Mouse (Mus musculus) testis, postnatal 10 days (tissue): ENCODE data around the gene Tbcd.

Experiments used
- DNase-seq: peaks from one replicate; pipeline ENCODE4 v3.0.0; 2021; ENCODE audit warnings: low spot score

Gene Tbcd

GRCm38 (mm10) chr11:121451753-121452635 is at the start of gene Tbcd:
TSS of gene Tbcd (plus strand) at chr11:121451949.
- peak; percentile 94 for DNase-seq

GRCm38 (mm10) chr11:121407366-121408155 is 44.2 kb upstream of the Tbcd start:
- no peak for DNase-seq

DNA sequence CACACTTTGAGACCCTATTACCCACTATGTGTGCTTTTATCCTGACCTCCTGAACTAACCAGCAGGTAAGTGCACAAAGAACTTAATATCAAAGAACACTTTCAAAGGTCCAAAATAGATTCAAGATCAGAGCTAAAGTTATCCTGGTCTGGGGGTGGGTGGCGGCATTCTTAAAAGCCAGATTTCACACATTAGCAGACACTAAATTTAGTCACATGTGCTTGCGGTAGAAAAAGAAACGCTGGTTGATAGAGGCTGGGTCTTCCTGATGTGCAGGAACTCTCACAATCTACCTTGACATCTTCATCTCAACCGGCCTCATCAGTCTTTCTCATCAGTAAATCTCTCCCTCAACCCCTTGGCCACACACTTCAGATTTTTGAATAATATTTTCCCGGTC is 37.0 kb upstream of the Tbcd start:
- no peak for DNase-seq

DNA sequence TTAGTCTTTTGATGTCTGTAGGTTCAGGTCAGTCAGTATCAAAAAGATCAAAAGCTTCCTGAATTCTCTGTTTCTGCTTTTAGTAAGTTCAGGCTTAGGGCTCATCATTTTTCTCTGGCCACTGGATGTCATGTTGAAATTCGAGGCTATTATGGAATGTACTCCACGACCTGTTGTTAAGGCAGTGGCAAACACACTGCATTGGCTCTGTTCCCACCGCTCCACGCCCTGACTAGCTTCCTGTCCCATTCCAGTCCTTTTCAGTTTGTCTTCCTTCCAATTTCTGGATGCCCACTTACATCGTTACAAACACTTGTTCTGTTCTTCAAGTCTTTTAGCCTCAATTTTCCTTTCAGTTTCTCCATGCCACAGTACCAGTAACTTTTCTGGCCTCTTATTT is 36.4 kb upstream of the Tbcd start:
- DNase-seq: no peak

DNA sequence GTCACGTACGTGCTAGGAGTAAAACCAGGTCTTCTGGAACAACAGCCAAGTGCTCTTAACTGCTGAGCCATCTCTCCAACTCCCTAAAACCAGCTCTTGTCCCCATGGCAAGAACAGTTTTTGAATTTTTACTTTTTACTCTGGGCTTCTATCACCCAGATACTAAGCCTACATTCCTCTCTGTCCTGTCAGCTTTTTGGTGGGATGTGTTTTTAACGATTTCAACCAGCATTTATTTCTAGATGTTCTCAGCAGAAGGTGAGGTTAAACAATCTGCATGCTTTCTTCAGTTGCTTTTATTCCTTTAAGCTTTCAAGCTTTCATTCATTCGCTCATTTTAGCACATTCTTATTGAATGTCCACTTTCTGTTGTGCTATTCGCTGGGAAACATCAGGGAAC is 33.8 kb upstream of the Tbcd start:
- DNase-seq: no peak

DNA sequence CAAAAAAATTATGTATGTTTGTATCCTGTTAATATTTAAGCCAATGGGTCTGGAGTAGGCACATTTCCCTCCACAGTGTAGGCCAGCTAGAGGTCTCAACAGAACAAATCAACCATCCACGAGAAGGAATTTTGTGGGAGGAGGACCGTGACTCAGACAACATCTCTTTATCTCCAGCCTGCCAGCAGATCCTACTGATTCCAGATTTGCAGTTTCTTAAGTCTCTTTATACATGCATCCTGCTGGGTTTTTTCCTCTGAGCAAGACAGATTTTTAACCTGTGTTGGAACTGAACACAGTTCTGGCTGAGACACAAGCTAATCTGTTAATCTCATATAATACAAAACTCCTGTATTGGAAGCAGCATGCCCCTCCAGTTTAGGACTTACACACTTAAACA is 32.8 kb upstream of the Tbcd start:
- DNase-seq: no peak

DNA sequence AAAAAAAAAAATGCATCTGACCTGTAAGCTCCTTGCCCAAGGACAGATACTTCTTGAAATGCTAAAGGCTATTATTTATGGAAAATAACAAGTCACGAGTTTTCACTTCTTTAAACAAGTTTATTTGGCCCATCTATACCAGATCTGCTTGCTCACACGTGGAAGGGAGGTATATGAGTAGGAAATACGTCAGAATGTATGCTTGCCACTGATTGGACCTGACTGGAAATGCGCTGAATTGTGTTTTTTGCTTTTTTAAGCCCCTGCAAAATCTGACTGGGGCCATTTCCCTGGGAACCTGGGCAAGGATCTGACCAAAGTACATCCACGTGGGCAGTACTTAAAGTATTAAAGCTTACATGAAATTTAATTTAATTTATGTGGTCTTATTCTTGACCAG is 31.4 kb upstream of the Tbcd start:
- no peak for DNase-seq

GRCm38 (mm10) chr11:121420830-121421552 is 30.8 kb upstream of the Tbcd start, which contains the start of gene Fn3krp:
TSS of gene Fn3krp (plus strand) at chr11:121421401.
- DNase-seq: peak; percentile 100

DNA sequence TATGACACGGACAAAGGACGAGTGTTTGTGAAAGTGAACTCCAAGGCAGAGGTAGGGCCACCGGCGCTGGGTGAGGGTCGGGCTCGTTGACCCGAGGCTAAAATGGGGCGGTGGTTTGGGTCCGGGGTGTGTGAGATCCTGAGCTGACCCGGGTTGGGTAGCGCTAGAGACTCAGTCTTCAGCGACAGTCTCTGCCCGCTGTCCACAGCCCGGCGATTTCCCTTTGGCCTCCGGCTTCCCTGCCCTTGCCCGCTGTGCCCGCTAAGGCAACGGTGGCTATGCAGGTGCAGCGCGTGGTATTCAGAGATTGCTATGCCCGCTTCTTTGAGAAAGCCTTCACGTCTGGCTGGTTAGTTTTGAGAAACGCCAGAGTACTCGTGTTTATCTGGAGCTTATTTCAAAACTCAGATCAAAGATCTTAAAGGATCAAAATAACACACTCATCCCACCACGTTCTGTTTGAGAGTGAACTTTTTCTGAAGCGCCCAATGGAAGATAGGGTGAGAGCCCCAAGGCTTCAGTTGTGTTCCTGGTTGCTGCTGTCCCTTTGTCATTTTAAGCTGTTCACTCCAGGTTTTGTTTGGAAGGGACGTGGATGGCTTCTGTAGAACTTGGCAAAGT is 30.1 kb upstream of the Tbcd start:
- DNase-seq: no peak

DNA sequence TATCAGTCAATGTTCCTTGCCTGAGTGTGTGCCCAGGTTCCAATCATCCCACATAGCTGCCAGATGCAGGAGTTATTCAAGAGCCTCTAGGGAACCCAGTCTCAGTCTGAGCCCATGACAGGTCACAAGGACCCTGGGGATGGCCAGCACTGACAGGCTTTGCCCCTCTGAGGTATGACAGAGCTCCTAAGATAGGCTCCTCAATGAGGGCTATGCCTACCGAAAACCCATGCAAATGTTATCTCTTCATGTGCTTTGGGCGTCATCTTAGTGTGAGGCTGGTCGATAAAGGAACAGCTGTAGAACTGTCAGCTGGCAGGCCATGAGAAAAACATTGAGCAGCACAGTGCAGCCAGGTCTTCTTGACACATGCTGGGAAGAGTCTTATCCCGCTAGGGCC is 18.4 kb upstream of the Tbcd start:
- DNase-seq: no peak

DNA sequence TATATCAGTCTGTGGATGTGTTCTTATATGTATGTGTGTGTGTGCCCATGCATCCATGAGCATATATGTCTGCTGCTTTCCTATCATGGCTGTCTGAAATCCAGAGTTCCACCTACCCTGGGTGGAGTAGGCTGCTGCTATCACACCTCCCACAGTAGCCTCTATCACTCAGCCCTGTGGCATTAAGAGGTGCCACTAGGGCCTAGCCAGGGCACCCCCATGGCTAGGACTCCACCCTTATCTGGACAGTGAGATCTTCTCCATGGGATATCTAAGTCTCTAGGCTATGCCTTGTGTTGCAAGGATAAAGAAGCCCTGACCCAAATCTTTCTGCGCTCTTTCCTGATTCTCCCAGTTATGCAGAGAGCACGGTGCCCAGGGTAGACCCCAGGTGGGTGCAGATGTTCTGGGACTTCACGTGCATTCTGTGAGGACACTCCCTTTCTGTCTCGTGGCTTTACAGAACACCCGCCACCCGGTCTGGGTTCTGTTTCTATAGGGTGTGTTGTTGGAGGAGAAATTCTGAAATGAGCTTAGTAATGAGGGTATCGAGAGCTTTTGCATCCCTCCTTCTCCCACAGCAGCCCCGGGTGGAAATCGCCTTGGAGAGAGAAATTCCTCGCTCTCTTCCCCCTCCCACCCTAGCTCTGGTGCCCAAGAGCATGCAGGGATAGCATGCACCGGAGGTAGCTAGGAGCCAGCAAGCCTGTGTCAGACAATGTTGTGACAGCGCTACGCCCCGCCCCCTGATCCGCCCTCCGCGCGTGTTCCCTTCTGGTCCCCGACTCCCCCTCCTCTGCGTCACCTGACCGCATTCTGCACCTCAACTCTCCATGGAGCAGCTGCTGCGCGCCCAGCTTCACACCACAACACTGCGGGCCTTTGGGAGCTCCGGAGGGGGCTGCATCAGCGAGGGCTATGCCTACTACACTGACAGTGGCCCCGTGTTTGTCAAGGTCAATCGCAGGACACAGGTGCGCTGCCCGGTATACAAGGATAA is 17.3 kb upstream of the Tbcd start, which contains the start of gene Fn3k:
Gene Fn3k, plus strand, starts transcription at position 758 of the 1,000 bp plus-strand sequence.
- peak; percentile 88 for DNase-seq

DNA sequence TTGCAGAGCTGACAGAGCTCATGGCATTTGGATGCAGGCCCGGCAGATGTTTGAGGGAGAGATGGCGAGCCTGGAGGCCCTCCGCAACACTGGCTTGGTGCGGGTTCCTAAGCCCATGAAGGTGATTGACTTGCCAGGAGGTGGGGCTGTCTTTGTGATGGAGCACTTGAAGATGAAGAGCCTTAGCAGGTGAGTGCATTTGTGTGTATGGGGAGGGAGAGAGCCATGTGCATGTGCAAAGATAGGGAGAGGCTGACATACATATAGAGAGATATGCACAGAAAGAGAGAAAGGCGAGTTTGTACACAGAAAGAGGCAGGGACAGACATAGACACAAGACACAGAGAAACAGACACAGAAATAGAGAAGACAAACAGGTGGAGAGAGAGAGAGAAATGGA is 14.5 kb upstream of the Tbcd start:
- DNase-seq: no peak

GRCm38 (mm10) chr11:121439686-121440292 is 12.0 kb upstream of the Tbcd start:
- DNase-seq: no peak

GRCm38 (mm10) chr11:121441653-121442052 is 10.1 kb upstream of the Tbcd start:
- DNase-seq: no peak

GRCm38 (mm10) chr11:121442076-121442475 is 9.7 kb upstream of the Tbcd start:
- no peak for DNase-seq

- DNase-seq: peak; percentile 56
Observed at GRCm38 (mm10) chr11:121451216-121451726, 478 bp upstream of the Tbcd start.

- no peak for DNase-seq
Observed at GRCm38 (mm10) chr11:121457874-121458273, 6.1 kb downstream of the Tbcd start.

DNA sequence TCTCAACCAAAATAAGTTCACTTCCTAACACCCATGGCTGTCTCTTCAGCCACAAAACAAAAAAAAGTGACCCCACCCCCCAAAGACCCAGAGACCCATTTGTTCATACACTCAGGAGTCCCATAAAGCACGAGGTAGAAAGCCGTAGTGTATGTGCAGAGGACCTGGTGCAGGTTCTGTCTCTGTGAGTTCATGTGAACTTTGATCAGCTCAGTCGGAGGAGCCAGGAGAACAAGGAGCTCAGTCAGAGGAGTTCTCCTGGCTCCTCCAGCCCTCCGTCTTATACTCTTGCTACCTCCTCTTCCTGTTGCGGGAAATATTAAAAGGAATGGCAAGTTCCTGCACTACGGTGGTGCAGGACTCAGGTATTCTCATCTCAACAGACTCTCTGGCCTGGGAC is 15.7 kb downstream of the Tbcd start:
- DNase-seq: no peak

GRCm38 (mm10) chr11:121474831-121475230 is 23.1 kb downstream of the Tbcd start:
- no peak for DNase-seq
